Comparison of ENCODE assay signal across 24 mouse cellular contexts in genomic region chr5:54025630-54026029, GRCm38 (mm10). TPM values are rescaled to one million over a fixed set of nuclear protein-coding genes. Genes with fewer than 3 reads are reported as not detected.
DNase-seq lines count a peak whose midpoint lies in the region; ATAC-seq and TF ChIP-seq lines count a peak whose summit lies in the region.
"Had no signal": no experiment of that assay in that cellular context is flagged by ENCODE, and none has a peak within 500 bp of the region (broad histone marks: within the 10 kb centered on the region; RNA-seq: fewer than 3 reads in every experiment).

No protein-coding gene starts in this region.

- TF ChIP-seq EP300 in stomach, postnatal 0 days (optimal IDR thresholded peaks at IDR 0.05) = no peak

- 75% methylated on average over 2 of the region's 2 CpGs for WGBS in stomach, embryonic 16.5 days
- 71% methylated on average over 2 of the region's 2 CpGs for WGBS in stomach, postnatal 0 days
- 98% methylated on average over 2 of the region's 2 CpGs for WGBS in kidney, embryonic 16.5 days

- H3K27ac ChIP-seq in stomach, embryonic 16.5 days (ENCODE audit: low read length) = 0 out of 2 replicates have a peak overlapping the region, but pooled peaks have one; percentile 46
- no peak overlapping the region for H3K27ac ChIP-seq in stomach, postnatal 0 days (replicated peaks)
- no peak overlapping the region for H3K27ac ChIP-seq in kidney, embryonic 16.5 days (ENCODE audit: low read length)
- H3K27ac ChIP-seq: embryonic facial prominence, embryonic 13.5 days; forebrain, embryonic 15.5 days; heart, adult 2 months; heart, embryonic 15.5 days; hindbrain, embryonic 12.5 days; limb, embryonic 12.5 days; liver, embryonic 12.5 days; midbrain, embryonic 12.5 days; neural tube, embryonic 13.5 days had no signal

- DNase-seq in stomach, postnatal 0 days (ENCODE audit: low spot score) = no peak
- DNase-seq in MEL-GATA-1-ER (ENCODE audit: extremely low read depth, low read depth) = peak; percentile 89
- DNase-seq in heart, postnatal 4 days = no peak
- no peak for DNase-seq in right cerebral cortex, adult 2 months (ENCODE audit: low spot score in 2 of 2)
- DNase-seq: cerebellum, postnatal 10 days; gastrocnemius, postnatal 14 days; heart, adult 2 months; kidney, adult 9 months; kidney, postnatal 4 days; lung, adult 2 months; lung, postnatal 4 days; spleen, adult 18-20 months; thymus, postnatal 36 days had no signal

- H3K9ac ChIP-seq in stomach, embryonic 16.5 days (ENCODE audit: low read length) = no peak overlapping the region
- H3K9ac ChIP-seq in stomach, postnatal 0 days (ENCODE audit: low read length) = no peak overlapping the region
- H3K9ac ChIP-seq in kidney, embryonic 16.5 days (replicated peaks; ENCODE audit: low read length) = no peak overlapping the region
- H3K9ac ChIP-seq: embryonic facial prominence, embryonic 13.5 days; forebrain, embryonic 15.5 days; heart, embryonic 15.5 days; hindbrain, embryonic 12.5 days; limb, embryonic 12.5 days; liver, embryonic 12.5 days; midbrain, embryonic 12.5 days; neural tube, embryonic 13.5 days had no signal

- no peak for ATAC-seq in stomach, embryonic 16.5 days (ENCODE audit: insufficient read depth, low FRiP score)
- ATAC-seq in stomach, postnatal 0 days (ENCODE audit: low FRiP score, low TSS enrichment) = no peak
- ATAC-seq in inflammation-experienced regulatory T-cells, adult 6 months = peak; percentile 19
- no peak for ATAC-seq in kidney, embryonic 16.5 days (ENCODE audit: low FRiP score, low TSS enrichment)
- ATAC-seq: forebrain, embryonic 15.5 days; liver, embryonic 12.5 days had no signal

- no peak for TF ChIP-seq CTCF in stomach, postnatal 0 days (IDR thresholded peaks at IDR 0.05; ENCODE audit: low read depth)

- H3K4me3 ChIP-seq in stomach, embryonic 16.5 days (replicated peaks; ENCODE audit: low read length) = no peak overlapping the region
- H3K4me3 ChIP-seq in stomach, postnatal 0 days (ENCODE audit: low read depth, low read length) = no peak overlapping the region
- no peak overlapping the region for H3K4me3 ChIP-seq in kidney, embryonic 16.5 days (ENCODE audit: low read length)
- H3K4me3 ChIP-seq: embryonic facial prominence, embryonic 13.5 days; forebrain, embryonic 15.5 days; heart, adult 2 months; heart, embryonic 15.5 days; hindbrain, embryonic 12.5 days; limb, embryonic 12.5 days; liver, embryonic 12.5 days; midbrain, embryonic 12.5 days; neural tube, embryonic 13.5 days had no signal

- no peaks in the 10 kb centered on the region for H3K36me3 ChIP-seq in stomach, embryonic 16.5 days (ENCODE audit: control insufficient read depth, insufficient read depth, low read length)
- no peaks in the 10 kb centered on the region for H3K36me3 ChIP-seq in stomach, postnatal 0 days (ENCODE audit: control insufficient read depth, insufficient read depth, low read length)
- H3K36me3 ChIP-seq in kidney, embryonic 16.5 days (ENCODE audit: insufficient read depth, low read length) = no peaks in the 10 kb centered on the region
- H3K36me3 ChIP-seq: embryonic facial prominence, embryonic 13.5 days; forebrain, embryonic 15.5 days; heart, embryonic 15.5 days; hindbrain, embryonic 12.5 days; limb, embryonic 12.5 days; liver, embryonic 12.5 days; midbrain, embryonic 12.5 days; neural tube, embryonic 13.5 days had no signal

- peaks cover 5% of the 10 kb centered on the region; the same call in 1 of the 2 replicates for H3K4me1 ChIP-seq in stomach, embryonic 16.5 days (ENCODE audit: control insufficient read depth, insufficient read depth, low read length)
- no peaks in the 10 kb centered on the region for H3K4me1 ChIP-seq in stomach, postnatal 0 days (replicated peaks; ENCODE audit: control insufficient read depth, insufficient read depth)
- no peaks in the 10 kb centered on the region for H3K4me1 ChIP-seq in kidney, embryonic 16.5 days (ENCODE audit: insufficient read depth, low read length)
- H3K4me1 ChIP-seq: embryonic facial prominence, embryonic 13.5 days; forebrain, embryonic 15.5 days; heart, embryonic 15.5 days; hindbrain, embryonic 12.5 days; limb, embryonic 12.5 days; midbrain, embryonic 12.5 days; neural tube, embryonic 13.5 days had no signal

- no peaks in the 10 kb centered on the region for H3K27me3 ChIP-seq in stomach, embryonic 16.5 days (ENCODE audit: control insufficient read depth, insufficient read depth, low read length)
- H3K27me3 ChIP-seq in stomach, postnatal 0 days (ENCODE audit: control insufficient read depth, insufficient read depth, low read length) = no peaks in the 10 kb centered on the region
- no peaks in the 10 kb centered on the region for H3K27me3 ChIP-seq in kidney, embryonic 16.5 days (ENCODE audit: insufficient read depth, low read length)
- H3K27me3 ChIP-seq: embryonic facial prominence, embryonic 13.5 days; forebrain, embryonic 15.5 days; heart, embryonic 15.5 days; hindbrain, embryonic 12.5 days; limb, embryonic 12.5 days; liver, embryonic 12.5 days; midbrain, embryonic 12.5 days; neural tube, embryonic 13.5 days had no signal

- no peak overlapping the region for H3K4me2 ChIP-seq in stomach, embryonic 16.5 days (ENCODE audit: low read depth, low read length)
- no peak overlapping the region for H3K4me2 ChIP-seq in stomach, postnatal 0 days (replicated peaks; ENCODE audit: low read depth)
- H3K4me2 ChIP-seq in kidney, embryonic 16.5 days (replicated peaks; ENCODE audit: low read depth, low read length) = no peak overlapping the region
- H3K4me2 ChIP-seq: embryonic facial prominence, embryonic 13.5 days; forebrain, embryonic 15.5 days; heart, embryonic 15.5 days; hindbrain, embryonic 12.5 days; limb, embryonic 12.5 days; liver, embryonic 12.5 days; midbrain, embryonic 12.5 days; neural tube, embryonic 13.5 days had no signal

- H3K9me3 ChIP-seq in stomach, embryonic 16.5 days (replicated peaks; ENCODE audit: control insufficient read depth, low read length) = no peaks in the 10 kb centered on the region
- no peaks in the 10 kb centered on the region for H3K9me3 ChIP-seq in stomach, postnatal 0 days (ENCODE audit: control insufficient read depth, low read length)
- no peaks in the 10 kb centered on the region for H3K9me3 ChIP-seq in kidney, embryonic 16.5 days (ENCODE audit: low read length)
- H3K9me3 ChIP-seq: embryonic facial prominence, embryonic 13.5 days; forebrain, embryonic 15.5 days; heart, embryonic 15.5 days; hindbrain, embryonic 12.5 days; limb, embryonic 12.5 days; liver, embryonic 12.5 days; midbrain, embryonic 12.5 days; neural tube, embryonic 13.5 days had no signal

RNA-seq across cellular contexts. Expression of gene Stim2, which starts 27.3 kb away (rescaled TPM):
- polyA plus RNA-seq in stomach, embryonic 16.5 days (2015; fragmentation: Nextera tagmentation; extraction: Ambion mirVana) = 13.1 and 15.9 TPM in 2 replicates
- 14.0 TPM in 2 replicates for polyA plus RNA-seq in stomach, postnatal 0 days (2015; fragmentation: Nextera tagmentation; extraction: Ambion mirVana)
- 10 to 100 TPM; 17.0 to 31.7 (median 27.5) TPM for polyA plus RNA-seq in inflammation-experienced regulatory T-cells, adult 6 months (2017; shearing (Covaris generic))
- 10 to 100 TPM; 27.6 to 27.9 TPM for total RNA-seq in heart, postnatal 4 days (2021)
- polyA plus RNA-seq in kidney, embryonic 16.5 days (2015; fragmentation: Nextera tagmentation; extraction: Ambion mirVana) = 18.0 and 19.6 TPM in 2 replicates
